Mouse (Mus musculus) duodenum, adult 2 months (tissue): ENCODE data around the gene Tmem44. TPM values are rescaled to one million over a fixed set of nuclear protein-coding genes. Genes with fewer than 3 reads are reported as not detected.

ENCODE experiments used
- polyA plus RNA-seq: library from polyadenylated mRNA; depleted of rRNA; stranded (reverse); fragments of >200 nt; gene quantifications from 2 replicates; pipeline ENCODE4 v1.2.3, GENCODE M21; 2012; ENCODE audit warnings: low replicate concordance; rRNA removed

Gene Tmem44
- polyA plus RNA-seq = 2.0 and 2.8 TPM in 2 replicates

DNA sequence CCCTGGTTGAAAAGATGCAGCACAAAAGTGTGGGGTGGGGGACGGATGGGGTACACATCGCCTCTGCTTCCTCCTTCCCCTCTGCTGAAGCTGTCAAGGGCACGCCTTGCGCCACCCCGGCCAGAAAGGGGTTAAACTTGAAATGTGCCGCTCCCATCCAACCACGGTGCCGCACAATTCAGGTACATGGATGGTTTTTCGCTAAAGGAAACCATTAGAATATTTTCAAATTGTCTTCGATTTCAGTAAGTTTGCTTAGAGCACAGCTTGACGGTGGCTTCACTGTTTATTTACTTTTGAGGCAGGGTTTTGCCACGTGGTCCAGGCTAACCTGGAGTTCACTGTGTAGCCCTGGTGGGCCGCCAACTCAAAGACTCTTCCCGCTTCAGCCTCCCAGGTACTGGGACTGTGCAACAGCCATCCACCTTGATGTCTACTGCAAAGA is at the start of gene Tmem44:
TSS of gene Tmem44 (minus strand) at position 95 of the 445 bp plus-strand sequence.

DNA sequence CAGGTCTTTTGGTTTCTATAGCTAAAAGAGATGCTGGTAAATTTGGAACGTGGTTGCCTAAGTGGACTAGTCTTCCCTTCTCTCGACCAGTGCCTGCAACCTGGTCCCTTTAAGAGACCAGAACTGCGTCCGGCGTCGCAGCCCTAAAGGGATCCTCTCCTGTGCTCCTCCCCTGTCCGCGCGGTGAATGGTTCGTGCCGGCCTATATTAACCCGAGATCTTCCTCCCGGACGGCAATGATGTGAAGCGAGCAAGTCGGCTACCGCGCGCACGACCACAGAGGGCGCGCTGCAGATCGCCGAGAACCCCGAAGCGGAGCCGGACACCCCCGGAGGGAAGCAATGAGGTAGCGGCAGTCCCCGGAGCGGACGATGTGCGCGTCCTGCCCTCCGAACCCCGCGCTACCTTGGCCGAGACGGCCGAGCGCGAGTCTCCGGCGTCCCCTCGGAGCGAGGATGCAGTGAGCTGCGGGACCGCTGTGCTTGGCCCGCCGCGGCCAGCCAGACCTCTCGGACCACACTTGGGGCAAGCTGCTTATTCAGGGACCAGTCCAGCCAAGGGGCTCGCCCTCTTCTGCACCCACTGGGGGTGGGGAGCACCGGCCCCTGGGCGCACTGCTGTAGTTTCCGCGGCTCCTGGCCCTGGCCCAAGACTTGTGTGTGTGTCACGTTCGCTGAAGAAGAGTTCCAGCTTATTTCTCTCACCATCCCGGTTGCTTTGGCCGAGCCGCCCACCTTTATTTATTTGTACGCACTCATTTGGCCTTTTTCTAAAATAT is 49.0 kb upstream of the Tmem44 start, which contains the start of gene Fam43a:
TSS of gene Fam43a (plus strand) at position 233 of the 778 bp plus-strand sequence.

DNA sequence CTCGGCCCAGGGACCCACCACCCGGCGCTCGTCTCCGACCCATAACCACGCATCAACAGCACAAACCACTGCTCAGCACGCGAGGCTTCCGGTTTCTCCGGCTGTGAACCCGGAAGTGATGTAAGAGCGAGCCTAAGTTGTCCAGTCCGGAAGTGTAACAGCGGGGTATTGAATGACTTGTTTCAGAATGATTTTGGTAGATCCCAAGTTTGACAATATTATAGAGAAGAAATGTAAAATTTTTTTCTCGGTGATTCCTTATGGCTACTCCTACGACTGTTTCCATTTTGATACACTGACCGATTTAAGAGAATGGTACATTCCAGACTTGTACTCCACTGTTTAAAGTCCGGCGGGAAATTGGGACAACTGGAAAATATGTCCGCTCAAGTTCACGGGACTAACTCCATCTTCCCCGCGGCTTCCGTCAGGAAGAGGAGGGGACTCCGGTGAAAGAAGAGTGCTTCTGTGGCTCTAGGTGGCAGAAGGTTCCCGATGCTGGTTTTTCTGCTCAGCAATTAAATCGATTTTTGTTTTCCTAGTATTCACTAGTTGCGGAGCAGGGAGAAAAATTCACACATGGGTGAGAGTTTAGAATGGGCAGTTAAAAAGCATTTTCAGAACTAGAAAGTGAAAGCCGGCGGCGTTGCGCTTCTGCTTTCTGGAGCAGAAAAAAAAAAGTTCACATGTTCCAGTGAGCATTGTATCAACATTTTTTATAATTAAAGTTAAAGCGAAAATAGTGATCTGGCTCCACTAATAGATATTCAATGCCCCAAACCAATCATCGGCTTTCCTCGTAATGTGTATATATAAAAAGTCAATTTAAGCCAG is 37.1 kb upstream of the Tmem44 start, which contains the start of gene Lsg1:
TSS of gene Lsg1 (minus strand) at position 99 of the 834 bp plus-strand sequence.

Other genes with a start within 250 kb of the Tmem44 start
- 0.62 and 0.64 TPM in 2 replicates for gene Gp5, start 240.1 kb downstream of the Tmem44 start, polyA plus RNA-seq
- gene Atp13a3, start 144.9 kb downstream of the Tmem44 start, polyA plus RNA-seq = 14.7 and 44.9 TPM in 2 replicates
- gene Lsg1, start 36.8 kb upstream of the Tmem44 start, polyA plus RNA-seq = 3.1 and 3.9 TPM in 2 replicates
- 9.1 and 9.8 TPM in 2 replicates for gene Fam43a, start 48.9 kb upstream of the Tmem44 start, polyA plus RNA-seq